Mouse (Mus musculus) embryonic facial prominence, embryonic 13.5 days (tissue): ENCODE results near the gene Ikbip. TPM values are rescaled to one million over a fixed set of nuclear protein-coding genes. Genes with fewer than 3 reads are reported as not detected.

Experiments
- ATAC-seq: fragments of 200-750 bp; cut with Nextera tagmentation; 2 replicates; pipeline ENCODE4 v1.8.0; 2017; ENCODE audit warnings: low read depth; ENCODE audit not compliant: insufficient number of reproducible peaks, insufficient read depth, low FRiP score, low TSS enrichment
- H3K27ac ChIP-seq: fragments of 300-500 bp; sonication (generic); 2 replicates; pipeline ENCODE4 v1.5.1; 2015; ENCODE audit warnings: moderate library complexity, mild to moderate bottlenecking, inconsistent platforms
- H3K27me3 ChIP-seq: fragments of 300-500 bp; sonication (generic); 2 replicates; pipeline ENCODE4 v1.6.1; 2015; ENCODE audit warnings: mild to moderate bottlenecking, inconsistent platforms
- H3K36me3 ChIP-seq: fragments of 300-500 bp; sonication (generic); 2 replicates; pipeline ENCODE4 v1.6.1; 2015; ENCODE audit warnings: mild to moderate bottlenecking, inconsistent platforms
- H3K4me1 ChIP-seq: fragments of 300-500 bp; sonication (generic); 2 replicates; pipeline ENCODE4 v1.6.1; 2015; ENCODE audit warnings: inconsistent platforms
- H3K4me2 ChIP-seq: fragments of 300-500 bp; sonication (generic); 2 replicates; pipeline ENCODE4 v1.6.1; 2015; ENCODE audit warnings: moderate library complexity, mild to moderate bottlenecking, inconsistent platforms
- H3K4me3 ChIP-seq: fragments of 300-500 bp; sonication (generic); 2 replicates; pipeline ENCODE4 v1.5.1; 2015; ENCODE audit warnings: mild to moderate bottlenecking, inconsistent platforms
- H3K9ac ChIP-seq: fragments of 300-500 bp; sonication (generic); 2 replicates; pipeline ENCODE4 v1.6.1; 2015; ENCODE audit warnings: mild to moderate bottlenecking, inconsistent platforms
- H3K9me3 ChIP-seq: fragments of 300-500 bp; sonication (generic); 2 replicates; pipeline ENCODE4 v1.6.1; 2016; ENCODE audit warnings: inconsistent platforms
- WGBS: fragments of 180-500 bp; shearing (Covaris S2); methylation state at CpG from one replicate; pipeline ENCODE4 v1.1.7; 2015; ENCODE audit warnings: mixed read lengths; 5-methylcytosine and 5-hydroxymethylcytosine counted together
- polyA plus RNA-seq: library from polyadenylated mRNA; unstranded; fragments of >200 nt; fragmentation: Nextera tagmentation; extraction: Ambion mirVana; gene quantifications from 2 replicates; pipeline ENCODE4 v1.2.1, GENCODE M21; 2015

The Ikbip gene
- polyA plus RNA-seq, 1 experiment from 2014 or later, result 57.5 TPM

DNA sequence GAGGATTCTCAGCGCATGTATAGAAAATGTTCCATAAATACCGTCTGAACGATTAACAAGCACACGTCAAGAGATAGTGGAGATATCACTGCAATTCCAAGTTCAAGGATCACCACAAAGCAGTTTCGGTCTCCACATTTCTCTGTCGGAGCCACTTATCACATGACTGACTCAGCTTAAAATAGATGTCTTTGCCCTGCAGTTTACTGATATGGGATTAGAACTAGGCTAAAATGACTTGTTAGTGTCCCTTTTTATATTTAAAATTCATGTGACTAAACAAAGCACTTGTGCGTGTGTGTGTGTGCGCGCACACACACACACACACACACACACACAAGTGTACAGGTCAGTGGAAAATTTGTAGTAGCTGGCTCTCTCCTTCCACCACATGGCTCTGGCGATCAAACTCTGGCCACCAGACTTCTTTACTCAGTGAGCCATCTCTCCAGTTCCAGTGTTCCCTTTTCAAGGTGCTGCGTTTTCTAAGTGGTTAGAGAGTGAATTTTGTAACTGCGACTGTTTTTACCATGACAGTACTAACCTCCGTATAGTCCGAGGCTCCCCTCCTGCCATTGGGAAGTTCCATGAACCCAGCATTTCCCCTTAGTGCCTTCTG, 56.5 kb downstream of the Ikbip start:
- Histone ChIP-seq H3K4me2 (no peak overlapping the region), H3K4me1 (0 out of 2 replicates have a peak, but pooled peaks cover 3% of the 10 kb centered on the region), H3K27me3 (no peaks in the 10 kb centered on the region), H3K27ac (no peak overlapping the region), H3K9me3 (no peaks in the 10 kb centered on the region), H3K36me3 (no peaks in the 10 kb centered on the region), H3K4me3 (no peak overlapping the region), H3K9ac (no peak overlapping the region)
- 89% methylated on average over 14 of the region's 14 CpGs for WGBS
- no peak for ATAC-seq

GRCm38 (mm10) chr10:91141564-91141963, 58.8 kb downstream of the Ikbip start:
- H3K9me3 ChIP-seq, result no peaks in the 10 kb centered on the region

GRCm38 (mm10) chr10:91142654-91143191, 60.0 kb downstream of the Ikbip start:
- H3K4me1 ChIP-seq, result 0 out of 2 replicates have a peak, but pooled peaks cover 3% of the 10 kb centered on the region
- no peaks in the 10 kb centered on the region for H3K9me3 ChIP-seq
- H3K9ac ChIP-seq, result no peak overlapping the region
- H3K4me2 ChIP-seq, result no peak overlapping the region
- H3K27me3 ChIP-seq, result no peaks in the 10 kb centered on the region
- ATAC-seq, result no peak
- H3K36me3 ChIP-seq, result peaks cover 25% of the 10 kb centered on the region
- WGBS, result 62% methylated on average over 10 of the region's 10 CpGs
- H3K27ac ChIP-seq, result no peak overlapping the region
- H3K4me3 ChIP-seq, result no peak overlapping the region

More at GRCm38 (mm10) chr10:91141564-91141963, 58.8 kb downstream of the Ikbip start:
- Histone ChIP-seq H3K9ac (no peak overlapping the region), H3K36me3 (peaks cover 16% of the 10 kb centered on the region), H3K4me2 (no peak overlapping the region), H3K4me3 (no peak overlapping the region), H3K27me3 (no peaks in the 10 kb centered on the region), H3K27ac (no peak overlapping the region), H3K4me1 (0 out of 2 replicates have a peak, but pooled peaks cover 3% of the 10 kb centered on the region)
- ATAC-seq, result no peak
- whole genome bisulfite sequencing, result 34% methylated on average over 2 of the region's 2 CpGs

GRCm38 (mm10) chr10:91143313-91144230, 60.8 kb downstream of the Ikbip start:
- Histone ChIP-seq H3K4me2 (no peak overlapping the region), H3K4me3 (no peak overlapping the region), H3K27me3 (no peaks in the 10 kb centered on the region), H3K4me1 (0 out of 2 replicates have a peak, but pooled peaks cover 3% of the 10 kb centered on the region), H3K9ac (no peak overlapping the region), H3K9me3 (no peaks in the 10 kb centered on the region), H3K27ac (no peak overlapping the region), H3K36me3 (peaks cover 28% of the 10 kb centered on the region)
- 71% methylated on average over 18 of the region's 18 CpGs for WGBS
- no peak for ATAC-seq

DNA sequence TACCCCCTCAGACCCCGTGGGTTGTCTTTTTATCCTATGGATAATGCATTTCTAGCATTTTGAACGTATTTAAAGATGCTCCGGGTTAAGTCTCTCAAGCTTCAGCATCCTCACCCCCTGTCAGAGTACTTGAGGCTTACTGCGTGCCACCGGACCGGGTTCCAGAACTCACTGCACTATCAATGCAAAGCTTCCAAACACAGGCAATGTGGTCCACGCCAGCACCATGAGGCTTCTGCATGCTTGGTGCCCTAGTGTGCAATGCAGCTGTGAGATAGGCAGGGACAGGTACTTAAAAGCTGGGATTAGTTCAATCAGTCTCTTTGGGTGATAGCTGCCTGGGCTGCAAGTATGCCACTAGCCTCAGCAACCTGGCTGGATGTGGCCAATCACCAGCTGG, 62.7 kb downstream of the Ikbip start:
- H3K4me2 ChIP-seq, result no peak overlapping the region
- no peaks in the 10 kb centered on the region for H3K27me3 ChIP-seq
- H3K4me1 ChIP-seq, result 0 out of 2 replicates have a peak, but pooled peaks cover 3% of the 10 kb centered on the region
- ATAC-seq, result no peak
- H3K27ac ChIP-seq, result no peak overlapping the region
- H3K9ac ChIP-seq, result no peak overlapping the region
- no peak overlapping the region for H3K4me3 ChIP-seq
- H3K36me3 ChIP-seq, result peaks cover 46% of the 10 kb centered on the region
- 94% methylated on average over 7 of the region's 7 CpGs for WGBS
- H3K9me3 ChIP-seq, result no peaks in the 10 kb centered on the region

Other genes starting within 250 kb of the Ikbip start
- gene Apaf1, start 170 bp upstream of the Ikbip start, polyA plus RNA-seq, result 24.6 and 25.7 TPM in 2 replicates
- gene Slc25a3, start 41.1 kb downstream of the Ikbip start, polyA plus RNA-seq, result 402 and 411 TPM in 2 replicates
- 237 and 252 TPM in 2 replicates for gene Tmpo, start 98.4 kb downstream of the Ikbip start, polyA plus RNA-seq